Mouse (Mus musculus): ENCODE measurements at regions not wholly inside any gene's neighbourhood (a gene's known extent, or its start where the extent isn't known, plus 50 kb on each side); places are given as distances from the start of the nearest gene placed in this dataset.

GRCm38 (mm10) chr10:21672171-21672570 lies 79.2 kb downstream of the 1700020N01Rik start:
- DNase-seq (ENCODE audit: low spot score in 2 of 2) = no peak

- DNase-seq (ENCODE audit: low spot score in 2 of 2) = no peak
Measured at GRCm38 (mm10) chr10:21672666-21673065, 79.7 kb downstream of the 1700020N01Rik start.

DNA sequence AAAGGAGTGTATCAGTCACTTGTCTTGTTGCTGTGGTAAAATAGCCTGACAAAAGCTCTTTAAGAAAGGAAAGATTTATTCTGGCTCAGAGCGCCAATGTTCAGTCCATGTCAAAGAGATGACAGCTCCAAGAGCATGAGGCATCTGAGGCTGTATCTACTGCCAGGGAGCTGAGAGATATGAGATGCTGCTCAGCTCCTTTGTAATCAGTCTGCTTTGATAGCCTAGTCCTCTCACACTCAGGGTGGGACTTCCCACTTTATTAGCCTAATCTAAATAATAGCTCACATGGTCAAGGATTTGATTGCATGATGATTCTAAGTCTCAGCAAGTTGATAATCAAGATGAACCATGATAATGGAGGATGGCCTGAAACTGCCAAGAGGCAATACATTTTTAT lies 80.9 kb downstream of the 1700020N01Rik start:
- DNase-seq (ENCODE audit: low spot score in 2 of 2) = no peak

- DNase-seq (ENCODE audit: low spot score in 2 of 2) = no peak
Measured at GRCm38 (mm10) chr10:21675786-21676185, 82.8 kb downstream of the 1700020N01Rik start.

DNA sequence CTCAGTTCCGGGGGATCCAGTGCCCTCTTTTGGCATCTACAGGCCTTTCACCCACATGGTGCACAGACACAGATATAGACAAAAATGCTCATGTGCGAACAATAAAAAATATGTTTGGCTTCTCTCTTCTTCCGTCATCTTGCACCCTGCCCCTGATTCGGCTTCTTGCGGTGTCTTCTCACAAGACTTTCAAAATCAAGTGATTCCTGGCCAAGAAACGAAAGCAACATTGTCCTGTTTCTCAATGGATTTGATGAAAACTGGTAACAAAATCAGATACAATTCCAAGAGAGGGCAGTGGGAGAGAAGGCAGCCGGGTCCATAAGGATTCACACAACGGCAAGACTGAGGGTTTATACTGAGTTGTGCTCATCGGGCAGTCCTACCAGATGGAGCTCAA lies 85.0 kb downstream of the 1700020N01Rik start:
- DNase-seq (ENCODE audit: low spot score in 2 of 2) = no peak

GRCm38 (mm10) chr10:21678372-21678771 lies 85.4 kb downstream of the 1700020N01Rik start:
- no peak for DNase-seq (ENCODE audit: low spot score in 2 of 2)

- no peak for DNase-seq (ENCODE audit: low spot score in 2 of 2)
Measured at GRCm38 (mm10) chr10:21678811-21679451, 86.0 kb downstream of the 1700020N01Rik start.

DNA sequence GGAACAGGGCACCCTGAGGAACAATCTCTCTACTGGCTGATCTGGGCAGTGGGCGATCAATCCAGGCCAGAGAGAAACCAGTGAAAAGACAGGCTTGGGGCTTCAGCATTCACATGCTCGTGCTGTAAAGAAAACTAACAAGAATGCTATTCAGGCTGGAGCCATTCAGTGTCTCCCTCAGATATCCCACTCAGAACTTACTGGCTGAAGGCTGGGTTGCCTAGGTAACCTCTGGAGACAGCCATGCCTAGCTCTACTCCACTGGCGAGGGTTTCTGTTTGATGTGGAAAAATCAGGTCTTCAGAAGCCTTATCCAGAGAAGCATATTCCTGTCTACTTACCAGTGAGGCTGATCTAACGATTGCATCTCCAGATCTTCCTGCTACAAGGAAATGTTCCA lies 87.8 kb downstream of the 1700020N01Rik start:
- no peak for DNase-seq (ENCODE audit: low spot score in 2 of 2)

- no peak for DNase-seq (ENCODE audit: low spot score in 2 of 2)
Measured at GRCm38 (mm10) chr10:21684286-21685013, 91.5 kb downstream of the 1700020N01Rik start.

DNA sequence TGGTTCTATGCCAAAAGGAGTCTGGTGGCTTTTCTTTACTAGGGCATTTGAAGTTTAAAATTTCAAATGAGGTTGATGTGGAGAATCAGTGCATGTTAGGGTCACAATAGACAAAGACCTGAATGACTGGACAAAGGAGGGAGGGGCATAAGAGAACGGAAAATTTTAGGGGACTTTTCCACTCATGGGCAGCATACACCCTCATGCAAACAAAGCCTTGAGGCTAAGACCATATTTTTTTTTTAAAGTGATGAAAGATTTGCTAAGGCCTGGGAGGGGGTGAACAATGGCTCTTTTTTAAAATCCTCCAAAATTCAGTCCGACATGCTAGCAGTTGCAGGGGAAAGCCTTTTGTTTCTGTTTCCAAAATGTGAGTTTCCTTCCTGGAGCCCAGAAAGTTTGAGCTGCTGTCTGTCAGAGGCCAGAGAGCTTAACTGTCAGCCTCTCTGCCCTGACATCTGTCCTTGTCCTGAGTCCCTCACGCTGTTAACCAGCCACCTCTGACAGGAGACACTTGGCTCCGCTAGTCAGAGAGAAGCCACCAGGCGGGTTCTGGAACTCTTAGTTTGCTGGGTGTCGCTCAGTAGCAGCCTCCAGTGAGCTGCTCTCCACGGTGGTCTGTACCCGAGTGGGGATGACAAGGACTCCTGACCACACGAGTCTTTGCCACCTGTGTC lies 92.3 kb downstream of the 1700020N01Rik start:
- DNase-seq (ENCODE audit: low spot score in 2 of 2) = peak; percentile 34 to 46

DNA sequence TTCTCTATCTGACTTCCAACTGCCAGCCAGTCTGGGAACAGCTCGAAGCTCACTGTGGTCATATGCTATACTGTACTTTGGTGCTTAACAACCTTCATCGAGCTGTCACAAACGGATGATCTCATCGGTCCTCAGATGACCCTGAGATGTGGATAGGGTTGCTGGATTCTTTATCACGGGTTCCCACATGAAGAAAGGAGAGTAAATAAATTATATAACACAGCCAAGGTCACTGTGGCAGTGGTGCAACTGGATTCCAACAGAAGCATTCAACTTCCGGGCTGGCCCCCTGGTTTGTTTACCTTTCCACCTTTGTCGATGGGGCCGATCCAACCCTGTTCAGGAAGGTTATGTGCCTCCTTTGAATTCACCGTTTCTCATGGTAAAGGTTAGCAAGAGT lies 93.1 kb downstream of the 1700020N01Rik start:
- no peak for DNase-seq (ENCODE audit: low spot score in 2 of 2)

GRCm38 (mm10) chr10:21687484-21687883 lies 94.5 kb downstream of the 1700020N01Rik start:
- DNase-seq (ENCODE audit: low spot score in 2 of 2) = no peak

DNA sequence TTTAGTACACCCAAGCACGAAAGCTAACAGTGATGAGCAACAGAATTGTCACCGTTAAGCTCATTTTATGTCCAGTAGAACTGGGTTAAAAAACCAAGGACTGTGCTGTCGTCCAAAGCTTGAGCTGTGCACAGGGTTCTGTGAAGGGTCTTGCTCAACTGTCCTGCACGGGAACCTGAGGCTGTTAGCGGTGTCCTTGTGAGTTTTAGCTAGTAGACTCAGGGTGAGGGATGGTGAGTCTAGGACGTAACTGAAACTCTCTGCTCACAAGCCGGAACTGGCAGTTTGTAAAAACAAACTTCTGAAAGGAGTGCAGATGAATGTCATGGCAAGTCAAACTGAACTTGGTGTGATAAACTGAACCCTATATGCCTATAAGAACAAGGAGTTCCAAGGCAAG lies 95.6 kb downstream of the 1700020N01Rik start:
- no peak for DNase-seq (ENCODE audit: low spot score in 2 of 2)

DNA sequence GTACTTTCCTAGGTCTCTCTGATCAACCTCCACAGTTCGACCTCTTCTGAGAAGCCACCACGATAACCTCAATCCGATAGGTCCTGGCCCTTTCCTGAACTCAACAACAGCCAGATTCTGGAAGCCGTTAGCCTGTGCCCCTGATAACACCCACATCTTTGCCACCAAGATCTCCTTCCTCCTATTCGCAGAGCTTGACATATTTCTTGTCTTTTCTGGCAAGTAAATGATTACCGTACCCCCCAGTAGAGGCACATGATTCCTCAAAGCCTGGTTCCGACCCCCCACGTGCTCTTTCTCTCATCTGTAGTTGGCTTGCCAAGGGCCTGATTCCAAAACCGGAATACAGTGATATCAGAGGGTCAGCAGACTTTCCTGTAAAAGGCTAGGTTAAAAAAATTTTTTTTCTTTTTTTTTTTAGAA lies 96.9 kb downstream of the 1700020N01Rik start:
- no peak for DNase-seq (ENCODE audit: low spot score in 2 of 2)

DNA sequence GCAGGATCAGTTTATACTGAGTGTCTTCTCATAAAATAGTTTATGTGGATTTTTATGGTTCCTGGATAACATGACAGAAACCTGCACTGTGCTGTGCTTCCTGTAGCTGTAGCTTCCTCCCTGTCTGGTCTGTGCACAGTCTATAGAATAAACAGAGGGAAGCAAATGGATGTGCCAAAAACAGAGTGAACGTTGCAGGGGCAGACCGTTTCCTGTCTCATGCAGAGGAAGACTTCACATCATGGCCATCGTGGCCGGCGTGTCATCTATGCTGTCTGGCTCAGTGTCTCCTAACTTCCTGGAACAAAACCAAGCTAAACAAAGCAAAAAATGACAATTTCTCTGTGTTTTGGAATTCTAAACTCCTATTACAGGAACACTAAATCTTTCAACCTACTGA lies 102.2 kb downstream of the 1700020N01Rik start:
- no peak for DNase-seq (ENCODE audit: low spot score in 2 of 2)

DNA sequence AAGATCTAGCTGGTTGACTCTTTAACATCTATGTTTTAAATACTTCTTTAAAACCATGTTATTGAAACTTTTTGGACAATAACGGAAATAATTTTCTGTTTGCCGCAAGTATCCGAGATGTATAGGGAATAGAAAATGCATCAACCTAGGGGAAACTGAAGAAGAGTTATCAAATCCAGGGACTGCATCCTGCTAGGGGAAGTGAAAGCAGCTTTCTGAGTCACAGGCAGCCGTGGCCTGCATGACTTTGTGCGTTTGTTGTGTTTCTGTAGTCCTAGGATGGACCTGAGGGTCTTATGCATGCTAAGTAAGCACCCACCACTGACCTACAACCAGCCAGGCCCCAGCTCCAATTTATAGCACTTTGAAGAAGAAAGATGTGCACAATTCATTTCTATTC lies 103.7 kb downstream of the 1700020N01Rik start:
- DNase-seq (ENCODE audit: low spot score in 2 of 2) = no peak

DNA sequence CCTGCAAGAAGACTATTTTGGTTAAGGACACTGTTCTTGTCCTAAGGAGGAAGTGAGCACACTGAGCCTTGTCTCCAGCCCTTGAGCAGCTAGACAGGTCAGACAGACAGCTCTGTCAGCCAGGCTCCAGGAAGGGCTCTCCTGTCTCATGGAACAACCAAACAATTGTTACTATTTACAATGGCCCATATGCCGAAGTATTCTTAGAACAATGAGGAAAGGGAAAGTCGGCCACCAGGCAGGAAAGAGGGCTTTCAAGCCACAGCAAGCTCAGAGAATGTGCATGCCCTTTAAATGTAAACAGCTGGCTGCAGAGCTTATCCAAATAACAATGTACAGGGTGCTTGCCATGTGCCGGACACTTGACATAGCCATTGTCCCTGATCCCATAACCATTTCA lies 108.6 kb downstream of the 1700020N01Rik start:
- DNase-seq (ENCODE audit: low spot score in 2 of 2) = no peak

GRCm38 (mm10) chr10:21702134-21702533 lies 109.2 kb downstream of the 1700020N01Rik start:
- no peak for DNase-seq (ENCODE audit: low spot score in 2 of 2)

- DNase-seq (ENCODE audit: low spot score in 2 of 2) = no peak
Measured at GRCm38 (mm10) chr10:21711866-21712265, 118.9 kb downstream of the 1700020N01Rik start.

- DNase-seq (ENCODE audit: low spot score in 2 of 2) = no peak
Measured at GRCm38 (mm10) chr10:21712828-21713227, 119.9 kb downstream of the 1700020N01Rik start.

- no peak for DNase-seq (ENCODE audit: low spot score in 2 of 2)
Measured at GRCm38 (mm10) chr10:21715436-21715835, 122.5 kb downstream of the 1700020N01Rik start.

- DNase-seq (ENCODE audit: low spot score in 2 of 2) = no peak
Measured at GRCm38 (mm10) chr10:21718189-21718588, 125.2 kb downstream of the 1700020N01Rik start.

GRCm38 (mm10) chr10:21724351-21724750 lies 131.4 kb downstream of the 1700020N01Rik start:
- no peak for DNase-seq (ENCODE audit: low spot score in 2 of 2)
